Mouse (Mus musculus) left cerebral cortex, adult 2 months (tissue): ENCODE results near the gene Samd11. TPM values are rescaled to one million over a fixed set of nuclear protein-coding genes. Genes with fewer than 3 reads are reported as not detected.

ENCODE experiments used
- DNase-seq, 2 experiments: peaks; one replicate each; pipeline ENCODE4 v3.0.0; 2021 to 2022; ENCODE audit warnings: low spot score in 2 of 2, mixed read lengths in 1 of 2; ENCODE audit errors: extremely low spot score in 1 of 2
- H3K27ac ChIP-seq: fragments of 200-600 bp; 2 replicates; pipeline ENCODE4 v1.8.1; 2022
- H3K4me3 ChIP-seq: fragments of 200-600 bp; 2 replicates; pipeline ENCODE4 v1.8.1; 2022
- CTCF ChIP-seq: fragments of 200-600 bp; IDR thresholded peaks from 2 replicates; pipeline ENCODE4 v1.8.1; 2022; ENCODE audit warnings: antibody characterized with exemption, mild to moderate bottlenecking, moderate library complexity
- intact Hi-C: fragments of 180-260 bp; cut with DNase I; formaldehyde crosslinking; loops from one replicate; pipeline ENCODE4 v1.15.1; 2025
- long read RNA-seq, 2 experiments: library from polyadenylated mRNA; stranded (forward); transcript quantifications; one replicate each; pipeline ENCODE4 v2.0.0; 2021; ENCODE audit warnings: borderline mapping rate in 2 of 2
- total RNA-seq, 2 experiments: library from RNA; stranded (reverse); gene quantifications; 2 replicates each; pipeline ENCODE4 v1.2.3; 2021

The Samd11 gene
- total RNA-seq = 1 to 10 TPM; 5.3 to 6.3 TPM
- long read RNA-seq, experiment 1, partial matches to known transcripts = 1 of 7 reads
- long read RNA-seq, experiment 1, other reads (novel, unspliced or antisense) = 5 of 7 reads
- long read RNA-seq, experiment 2, partial matches to known transcripts = 1 of 3 reads
- long read RNA-seq, experiment 2, other reads (novel, unspliced or antisense) = 2 of 3 reads

DNA sequence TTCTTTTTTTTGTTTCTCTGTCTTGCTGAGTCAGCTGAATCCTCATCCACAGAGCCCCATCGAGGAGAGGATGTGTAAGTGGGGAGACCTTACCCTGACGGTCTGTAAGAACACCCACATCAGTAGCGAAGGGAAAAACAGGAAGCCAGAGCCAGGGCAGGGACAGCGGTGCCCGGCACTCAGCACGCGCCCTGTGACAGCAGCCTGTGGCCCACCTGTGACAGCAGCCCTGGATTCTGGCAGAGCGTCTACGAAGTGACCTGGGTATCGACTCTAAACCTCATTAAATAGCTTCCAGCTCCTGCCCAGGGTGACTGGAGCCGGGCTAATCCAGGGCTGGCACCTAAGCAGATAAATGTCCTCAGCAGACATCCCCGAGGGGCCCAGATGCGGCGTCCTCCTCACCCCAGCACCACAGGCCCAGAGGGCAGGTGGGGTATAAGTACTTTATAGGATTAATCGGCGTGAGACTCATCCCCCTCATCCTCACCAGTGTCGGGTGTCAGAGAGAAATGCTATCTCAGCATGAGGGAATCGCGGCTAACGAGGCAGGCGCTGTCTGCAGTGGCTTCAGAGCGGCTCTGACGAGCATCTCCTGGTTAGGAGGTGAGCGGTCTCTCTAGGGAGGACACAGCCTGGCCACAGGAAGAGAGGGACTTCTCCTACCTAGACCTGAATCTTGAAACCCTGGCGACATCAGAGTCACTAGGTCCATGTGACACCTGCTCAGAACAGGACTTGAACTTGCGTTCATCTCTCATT lies at the start of gene Samd11:
Samd11 (minus strand) TSS at position 580 of the 762 bp plus-strand sequence.
- Histone ChIP-seq H3K27ac (no peak within 1 kb of the TSS), H3K4me3 (no peak within 1 kb of the TSS)
- DNase-seq = no peak
- no peak for TF ChIP-seq CTCF
- intact Hi-C loops = no loop called here

- intact Hi-C loops = no loop called here
- no peak for TF ChIP-seq CTCF
- Histone ChIP-seq H3K27ac (no peak overlapping the region), H3K4me3 (no peak overlapping the region)
- DNase-seq = no peak
Observed at GRCm38 (mm10) chr4:156254361-156255077, 938 bp downstream of the Samd11 start.

DNA sequence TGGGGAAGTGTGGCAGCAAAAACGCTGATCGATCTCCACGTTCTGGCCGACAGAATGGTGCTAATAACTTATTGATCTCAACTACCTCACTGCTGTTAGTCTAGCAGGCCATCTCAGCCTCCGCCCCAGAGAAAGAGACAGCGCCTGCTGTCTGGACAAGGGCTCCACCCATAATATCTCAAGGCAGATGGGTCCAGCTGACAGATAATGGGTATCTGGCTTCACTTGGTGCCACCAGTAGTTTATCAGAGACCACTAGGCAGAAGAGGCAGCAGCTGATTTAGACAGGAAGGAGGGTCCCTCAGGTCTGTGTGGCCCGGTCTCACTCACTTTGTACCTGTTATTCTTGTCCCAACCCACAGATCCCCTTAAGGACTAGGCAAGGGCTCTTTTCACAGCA lies 2.4 kb downstream of the Samd11 start:
- H3K27ac ChIP-seq = no peak overlapping the region
- intact Hi-C loops = no loop called here
- TF ChIP-seq CTCF = no peak
- DNase-seq = no peak
- no peak overlapping the region for H3K4me3 ChIP-seq

GRCm38 (mm10) chr4:156252619-156253018 lies 2.8 kb downstream of the Samd11 start:
- Histone ChIP-seq H3K27ac (no peak overlapping the region), H3K4me3 (no peak overlapping the region)
- no peak for DNase-seq
- no peak for TF ChIP-seq CTCF
- intact Hi-C loops = no loop called here

GRCm38 (mm10) chr4:156252140-156252539 lies 3.3 kb downstream of the Samd11 start:
- Histone ChIP-seq H3K4me3 (no peak overlapping the region), H3K27ac (no peak overlapping the region)
- no peak for DNase-seq
- intact Hi-C loops = no loop called here
- no peak for TF ChIP-seq CTCF

GRCm38 (mm10) chr4:156251081-156251480 lies 4.4 kb downstream of the Samd11 start:
- intact Hi-C loops = no loop called here
- Histone ChIP-seq H3K27ac (no peak overlapping the region), H3K4me3 (no peak overlapping the region)
- DNase-seq = no peak
- TF ChIP-seq CTCF = no peak

DNA sequence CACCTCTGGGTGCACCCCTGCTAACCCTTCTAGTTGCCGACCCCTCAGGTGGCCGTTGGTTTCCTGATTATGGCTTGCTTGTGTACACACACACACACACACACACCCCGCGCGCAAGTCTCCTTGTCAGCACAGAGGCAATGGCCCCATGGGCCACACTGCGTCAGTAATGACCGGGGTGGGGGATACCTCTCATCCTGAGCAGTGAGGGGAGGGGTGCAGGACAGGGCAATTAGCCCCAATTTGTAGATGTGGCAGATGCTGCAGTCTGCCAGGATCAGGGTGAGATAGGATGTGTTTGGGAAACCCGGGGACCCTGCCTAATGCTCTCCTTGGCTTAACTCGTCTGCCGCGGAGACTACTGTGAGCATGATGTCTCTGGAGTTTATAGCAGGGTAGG lies 5.9 kb downstream of the Samd11 start:
- Histone ChIP-seq H3K27ac (no peak overlapping the region), H3K4me3 (no peak overlapping the region)
- no peak for DNase-seq
- intact Hi-C loops = no loop called here
- TF ChIP-seq CTCF = no peak

DNA sequence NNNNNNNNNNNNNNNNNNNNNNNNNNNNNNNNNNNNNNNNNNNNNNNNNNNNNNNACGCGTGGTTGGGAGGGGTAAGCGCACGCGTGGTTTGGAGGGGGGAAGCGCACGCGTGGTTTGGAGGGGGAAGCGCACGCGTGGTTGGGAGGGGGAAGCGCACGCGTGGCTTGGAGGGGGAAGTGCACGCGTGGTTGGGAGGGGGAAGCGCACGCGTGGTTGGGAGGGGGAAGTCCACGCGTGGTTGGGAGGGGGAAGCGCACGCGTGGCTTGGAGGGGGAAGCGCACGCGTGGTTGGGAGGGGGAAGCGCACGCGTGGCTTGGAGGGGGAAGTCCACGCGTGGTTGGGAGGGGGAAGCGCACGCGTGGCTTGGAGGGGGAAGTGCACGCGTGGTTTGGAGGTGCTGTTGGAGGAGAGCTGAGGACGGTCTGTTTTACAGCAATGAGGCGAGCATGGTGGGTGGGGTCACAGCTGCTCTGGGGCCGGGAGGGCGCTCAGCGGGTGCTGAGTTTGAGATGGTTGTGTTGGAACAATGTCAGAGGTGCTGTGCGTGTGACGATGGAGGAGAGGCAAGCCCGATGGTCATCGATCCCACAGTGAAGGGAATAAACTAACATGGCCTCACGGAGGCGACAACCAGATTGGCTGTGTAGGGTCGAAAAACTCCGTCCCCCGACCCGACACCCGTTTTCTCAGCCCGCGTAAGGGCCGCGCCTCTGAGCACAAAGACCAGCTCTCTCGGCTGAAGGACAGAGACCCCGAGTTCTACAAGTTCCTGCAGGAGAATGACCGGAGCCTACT lies 18.6 kb downstream of the Samd11 start:
- H3K27ac ChIP-seq = no peak overlapping the region
- TF ChIP-seq CTCF = no peak
- no peak for DNase-seq
- intact Hi-C loops = no loop called here
- peak overlapping the region; percentile 32 for H3K4me3 ChIP-seq

DNA sequence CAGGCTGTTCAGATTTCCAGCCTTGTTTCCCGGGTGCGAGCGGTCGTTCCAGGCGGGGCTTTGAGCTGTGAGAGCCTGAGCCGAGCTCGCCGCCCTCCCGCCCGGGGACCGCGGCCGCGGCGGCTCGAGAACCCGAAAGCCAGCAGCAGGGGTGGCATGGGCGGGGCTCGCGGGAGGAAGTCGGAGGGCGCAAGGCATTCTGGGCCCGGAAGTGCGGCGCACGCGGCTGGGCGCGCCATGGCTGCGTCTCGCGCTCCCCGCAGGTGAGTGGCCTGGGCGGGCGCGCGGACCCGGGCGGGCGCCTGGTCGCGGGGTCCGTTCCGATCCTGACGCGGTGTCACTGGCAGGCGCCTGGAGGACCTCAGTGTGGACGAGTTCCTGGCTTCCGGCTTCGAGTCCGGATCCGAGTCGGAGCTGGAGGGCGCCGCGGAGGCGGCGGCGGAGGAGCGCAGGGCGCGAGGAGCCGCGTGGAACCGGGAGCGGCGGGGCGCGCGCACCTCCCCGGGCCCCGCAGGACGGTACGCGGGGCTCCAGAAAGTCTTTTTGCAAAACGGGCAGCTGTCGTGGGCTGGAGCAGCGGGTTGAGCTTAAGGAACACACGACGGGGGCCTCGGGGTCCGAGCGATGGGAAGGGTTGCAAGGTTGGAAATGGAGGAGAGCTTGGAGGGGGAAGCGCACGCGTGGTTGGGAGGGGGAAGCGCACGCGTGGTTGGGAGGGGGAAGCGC lies 19.5 kb downstream of the Samd11 start, which contains the start of gene Noc2l:
Noc2l (plus strand) TSS at position 203 of the 726 bp plus-strand sequence.
- DNase-seq = peak; percentile 92 to 94
- TF ChIP-seq CTCF = no peak
- Histone ChIP-seq H3K27ac (peak within 1 kb of the TSS; percentile 89), H3K4me3 (peak within 1 kb of the TSS; percentile 75)
- intact Hi-C loops = loop anchor here (2.0 kb wide), 2 partner anchors 33 to 127 kb away; partner anchors contain the start of genes 9430015G10Rik and AW011738

DNA sequence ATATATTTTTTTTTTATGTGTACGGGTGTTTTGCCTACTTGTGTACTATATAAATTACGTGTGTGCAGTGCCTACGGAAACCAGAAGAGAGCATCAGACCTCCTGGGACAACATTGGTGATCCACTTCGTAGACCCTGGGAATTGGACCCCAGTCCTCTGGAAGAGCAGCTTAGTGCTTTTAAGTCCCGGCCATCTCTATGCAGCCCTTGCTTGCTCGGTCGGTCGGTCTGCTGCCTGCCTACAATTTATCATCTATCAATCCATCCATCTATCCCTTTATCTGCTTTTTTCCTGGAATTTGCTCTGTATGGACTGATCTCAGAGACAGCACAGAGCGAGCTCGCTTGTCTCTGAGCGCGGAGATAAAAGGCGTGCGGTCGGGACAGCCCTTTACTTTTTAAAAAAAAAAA lies 20.1 kb downstream of the Samd11 start:
- H3K27ac ChIP-seq = peak overlapping the region; percentile 79
- intact Hi-C loops = loop anchor here (2.0 kb wide), 2 partner anchors 33 to 127 kb away; partner anchors contain the start of genes 9430015G10Rik and AW011738
- no peak for DNase-seq
- peak; percentile 4 for TF ChIP-seq CTCF
- peak overlapping the region; percentile 75 for H3K4me3 ChIP-seq
